Mouse (Mus musculus): ENCODE results near the gene Ctnnd2.

- no peak for TF ChIP-seq CTCF (IDR thresholded peaks at IDR 0.05; ENCODE audit: low read depth)
- TF ChIP-seq EP300 (IDR thresholded peaks at IDR 0.05; ENCODE audit: low read depth), result no peak
Measured at GRCm38 (mm10) chr15:30762695-30763285, 590.4 kb downstream of the Ctnnd2 start.

Data from liver, postnatal 0 days (tissue).